Mouse (Mus musculus) retina, postnatal 1 day (tissue): ENCODE measurements around the gene Gm20696.
A peak's percentile ranks its signal among the peaks of the same experiment; 100 is the strongest.

Experiments
- DNase-seq: peaks from one replicate; pipeline ENCODE4 v3.0.0-alpha.2; 2012

Gene Gm20696

GRCm38 (mm10) chr6:99620471-99620870 is 46.1 kb downstream of the Gm20696 start:
- no peak for DNase-seq

GRCm38 (mm10) chr6:99619964-99620363 is 46.6 kb downstream of the Gm20696 start:
- DNase-seq, result no peak

GRCm38 (mm10) chr6:99619466-99619865 is 47.1 kb downstream of the Gm20696 start:
- no peak for DNase-seq

DNA sequence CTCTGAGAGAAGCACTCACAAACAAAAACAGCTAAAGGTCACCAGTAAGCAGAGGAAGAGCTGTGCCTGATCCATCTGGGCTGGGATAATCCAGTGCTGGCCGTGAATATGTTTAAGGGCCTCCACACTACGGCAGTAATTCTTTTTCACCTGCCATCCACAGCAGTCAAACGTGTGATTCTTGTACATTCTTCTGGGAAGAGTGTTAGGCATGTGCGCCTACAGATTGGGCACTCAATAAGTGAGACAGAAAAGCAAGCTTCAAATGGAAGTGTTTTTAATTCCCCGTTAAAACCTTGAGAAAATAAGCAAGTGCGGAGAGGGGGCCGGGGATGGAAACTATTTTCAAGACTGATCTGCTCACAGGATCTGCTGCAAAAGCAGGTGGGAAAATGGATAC is 48.7 kb downstream of the Gm20696 start:
- DNase-seq, result no peak

- DNase-seq, result no peak
Measured at GRCm38 (mm10) chr6:99617415-99617814, 49.2 kb downstream of the Gm20696 start.

- peak; percentile 20 for DNase-seq
Measured at GRCm38 (mm10) chr6:99615272-99615751, 51.3 kb downstream of the Gm20696 start.

DNA sequence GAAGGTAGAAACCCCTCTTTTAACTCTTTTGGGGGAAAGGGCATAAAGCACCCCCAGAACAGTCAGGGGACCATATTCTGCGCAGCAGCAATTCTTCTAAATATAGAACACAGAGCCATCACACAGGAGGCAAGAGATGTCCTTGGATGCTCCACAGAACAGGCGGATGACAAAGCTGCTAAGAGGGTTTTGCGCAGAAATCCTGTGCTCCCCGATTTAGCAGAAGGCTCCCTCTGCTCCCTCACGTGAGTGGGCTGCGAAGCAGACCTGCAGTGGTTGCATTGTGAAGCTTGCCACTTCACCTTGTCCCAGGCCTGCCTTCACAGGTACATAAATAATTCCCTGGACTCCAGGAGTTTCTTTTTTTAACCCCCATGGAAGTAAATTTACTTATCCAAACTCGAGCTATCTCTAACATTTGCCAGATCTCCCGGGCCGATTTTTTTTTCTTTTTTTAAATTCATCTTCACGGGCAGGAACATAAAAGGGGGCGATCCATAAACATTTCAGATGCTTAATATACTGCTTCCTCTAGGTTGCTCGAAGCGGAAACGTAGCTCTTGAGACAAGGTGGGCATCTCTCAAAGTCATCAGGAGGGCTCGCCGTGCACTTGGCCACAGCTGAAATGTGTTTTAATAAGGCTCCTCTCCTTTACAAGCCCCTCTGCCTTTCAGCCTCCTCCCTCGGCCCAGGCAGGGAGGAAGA is 51.9 kb downstream of the Gm20696 start:
- DNase-seq, result no peak

DNA sequence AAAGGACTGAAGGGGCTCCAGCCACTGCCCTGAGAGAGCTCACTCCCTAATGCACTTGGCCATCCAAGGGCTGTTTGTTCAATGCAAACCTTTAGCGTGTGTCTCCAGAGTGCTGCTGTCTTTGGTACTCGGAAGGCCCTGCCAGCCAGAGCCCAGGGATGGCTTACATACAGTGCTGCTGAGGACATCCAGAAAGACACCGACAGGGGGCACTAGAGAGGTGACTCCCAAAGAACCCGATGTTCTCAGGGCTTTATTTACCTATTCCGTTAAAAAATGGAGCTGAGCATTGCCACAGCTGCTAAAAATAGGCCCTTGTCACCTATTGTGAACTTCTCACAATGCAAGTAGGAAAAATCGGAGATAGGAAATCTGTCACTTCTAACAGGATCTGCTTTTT is 54.7 kb downstream of the Gm20696 start:
- no peak for DNase-seq

GRCm38 (mm10) chr6:99610454-99611427 is 55.9 kb downstream of the Gm20696 start:
- DNase-seq, result no peak

GRCm38 (mm10) chr6:99606079-99606478 is 60.5 kb downstream of the Gm20696 start:
- no peak for DNase-seq

GRCm38 (mm10) chr6:99604758-99605157 is 61.8 kb downstream of the Gm20696 start:
- no peak for DNase-seq

DNA sequence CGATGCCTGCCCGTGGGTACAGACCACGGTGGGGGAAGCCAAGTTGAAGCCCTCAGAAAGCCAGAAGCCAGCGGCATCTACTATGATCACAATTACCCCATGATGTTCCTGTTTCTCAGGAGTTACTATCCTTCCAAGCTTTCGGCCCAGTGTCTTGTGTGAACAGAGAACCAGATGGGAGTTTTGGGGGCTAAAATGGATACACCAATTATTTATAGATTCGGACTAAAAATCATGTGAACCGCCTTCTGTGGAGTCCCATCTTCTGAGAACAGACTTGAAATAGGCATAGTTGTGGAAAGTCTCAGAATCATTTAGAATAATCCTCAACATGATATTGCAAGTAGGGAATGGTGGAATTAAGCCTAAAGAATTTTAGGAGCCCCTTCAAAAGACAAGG is 64.2 kb downstream of the Gm20696 start:
- no peak for DNase-seq

- no peak for DNase-seq
Measured at GRCm38 (mm10) chr6:99600886-99601285, 65.7 kb downstream of the Gm20696 start.

GRCm38 (mm10) chr6:99600168-99600793 is 66.3 kb downstream of the Gm20696 start:
- DNase-seq, result peak; percentile 81

GRCm38 (mm10) chr6:99599651-99600050 is 66.9 kb downstream of the Gm20696 start:
- DNase-seq, result no peak

- peak; percentile 10 for DNase-seq
Measured at GRCm38 (mm10) chr6:99599229-99599628, 67.4 kb downstream of the Gm20696 start.

DNA sequence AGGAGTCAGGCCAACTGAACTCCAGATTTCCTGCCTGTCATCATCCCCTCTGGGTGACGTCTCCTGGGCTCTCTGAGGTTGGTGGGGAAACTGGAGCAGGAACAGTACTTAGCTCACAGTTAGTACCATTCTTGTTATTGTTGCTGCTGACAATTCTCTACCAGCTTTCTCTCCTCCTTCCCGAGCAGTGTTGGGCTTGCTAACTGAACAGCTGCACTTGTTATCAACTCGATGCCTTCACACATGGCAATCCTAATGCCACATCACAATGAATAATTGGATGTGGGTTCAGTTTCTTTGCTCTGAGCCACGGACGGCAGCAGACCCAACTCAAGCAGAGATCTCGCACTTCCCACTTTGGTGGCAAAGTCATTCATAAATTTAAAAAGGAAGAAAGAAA is 89.6 kb downstream of the Gm20696 start:
- no peak for DNase-seq

DNA sequence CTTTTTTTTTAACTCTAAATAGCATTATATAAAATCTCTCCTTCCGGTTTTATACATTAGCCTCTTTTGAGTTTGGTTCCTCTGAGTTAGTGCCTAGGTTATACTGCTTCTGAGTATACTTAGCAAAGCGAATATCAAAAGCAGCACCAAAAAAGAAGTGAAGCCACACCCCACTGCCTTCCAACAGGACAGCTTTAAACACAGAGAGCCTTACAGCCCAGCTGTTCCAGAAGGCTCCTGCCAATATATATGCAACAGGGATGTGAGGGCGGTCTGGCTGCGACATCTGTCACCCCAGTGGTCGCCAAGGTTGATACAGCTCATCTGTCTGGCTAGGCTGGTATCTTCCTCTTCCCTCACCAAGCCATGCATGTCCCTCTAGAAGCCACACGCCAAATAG is 91.0 kb downstream of the Gm20696 start:
- no peak for DNase-seq

GRCm38 (mm10) chr6:99573343-99573742 is 93.3 kb downstream of the Gm20696 start:
- no peak for DNase-seq

DNA sequence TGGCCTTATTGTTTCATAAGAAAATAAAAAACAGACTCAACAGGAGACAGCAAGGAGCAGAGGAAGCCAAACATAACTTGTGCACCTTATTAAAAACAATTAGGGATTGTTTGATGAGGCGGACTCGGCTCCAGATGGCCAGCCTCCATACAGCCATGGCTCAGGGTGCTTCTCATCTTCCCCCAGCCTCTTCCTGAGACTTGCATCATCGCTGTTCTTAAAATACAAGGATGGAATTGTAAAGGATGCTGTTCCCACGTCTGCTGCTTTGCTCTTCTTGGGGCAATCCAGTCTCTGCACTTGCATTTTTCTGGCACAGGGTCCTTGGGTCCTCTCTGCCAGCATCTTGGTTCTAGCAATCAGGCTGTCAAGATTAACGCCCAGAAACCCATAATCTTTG is 94.5 kb downstream of the Gm20696 start:
- no peak for DNase-seq

DNA sequence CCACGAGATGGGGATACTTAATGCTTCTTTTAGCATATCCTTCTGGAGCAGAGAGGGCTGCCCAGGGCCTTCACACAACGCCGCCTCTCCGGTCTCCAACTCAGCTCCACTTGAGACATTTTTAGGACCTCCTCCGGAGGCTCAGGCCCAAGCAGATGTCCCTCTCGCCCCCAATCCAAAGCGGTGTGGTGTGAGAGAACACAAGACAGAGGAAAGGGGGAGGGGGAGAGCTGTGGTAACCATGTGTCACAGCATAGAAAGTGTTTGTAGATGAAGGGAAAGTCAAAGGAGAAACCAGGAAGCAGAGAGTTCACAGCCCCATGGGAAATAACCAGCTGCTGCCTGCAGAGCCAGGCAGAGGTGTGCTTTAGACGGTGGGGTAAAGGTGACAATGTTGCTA is 99.7 kb downstream of the Gm20696 start:
- no peak for DNase-seq

GRCm38 (mm10) chr6:99564766-99565165 is 101.8 kb downstream of the Gm20696 start:
- DNase-seq, result no peak

- DNase-seq, result no peak
Measured at GRCm38 (mm10) chr6:99556950-99557349, 109.6 kb downstream of the Gm20696 start.
